Mouse (Mus musculus) hematopoietic stem cell, adult 5-6 weeks (primary cell): ENCODE measurements around the gene Evi5l. TPM values are rescaled to one million over a fixed set of nuclear protein-coding genes. Genes with fewer than 3 reads are reported as not detected.
A peak's percentile ranks its signal among the peaks of the same experiment; 100 is the strongest.

Experiments used
- ATAC-seq, 2 experiments: fragments of 125-278 bp in 1 of 2; replicated peaks in 1 of 2; 2 replicates each; pipeline ENCODE4 v1.8.0; 2016 to 2017; ENCODE audit warnings: inconsistent platforms in 2 of 2, mild to moderate bottlenecking in 2 of 2, moderate number of reproducible peaks in 2 of 2, low read depth in 1 of 2, moderate TSS enrichment in 1 of 2; ENCODE audit not compliant: low FRiP score in 2 of 2, poor library complexity in 2 of 2, severe bottlenecking in 2 of 2, insufficient read depth in 1 of 2, low TSS enrichment in 1 of 2
- total RNA-seq: library from RNA; stranded (forward); fragments of 172-1452, 232-1000 nt; gene quantifications from 2 replicates; pipeline ENCODE4 v1.2.3, GENCODE M21; 2017

The Evi5l gene
- total RNA-seq, result 9.3 and 14.3 TPM in 2 replicates

- peak; percentile 94 for ATAC-seq
Observed at GRCm38 (mm10) chr8:4165852-4166751, at the start of gene Evi5l. Gene Evi5l, plus strand, starts transcription at chr8:4166567.

- no peak for ATAC-seq
Observed at GRCm38 (mm10) chr8:4133798-4134197, 32.6 kb upstream of the Evi5l start, which contains the start of gene Cd209g. Gene Cd209g, plus strand, starts transcription at chr8:4134098.

- peak; percentile 89 to 95 for ATAC-seq
Observed at GRCm38 (mm10) chr8:4139660-4140646, 26.4 kb upstream of the Evi5l start.

- no peak for ATAC-seq
Observed at GRCm38 (mm10) chr8:4141721-4142120, 24.6 kb upstream of the Evi5l start.

- no peak for ATAC-seq
Observed at GRCm38 (mm10) chr8:4147272-4147671, 19.1 kb upstream of the Evi5l start.

GRCm38 (mm10) chr8:4154878-4155277 is 11.5 kb upstream of the Evi5l start:
- ATAC-seq, result no peak

- no peak for ATAC-seq
Observed at GRCm38 (mm10) chr8:4162786-4163185, 3.6 kb upstream of the Evi5l start.

GRCm38 (mm10) chr8:4165176-4165851 is 1.1 kb upstream of the Evi5l start:
- 0 out of 4 replicates have a peak, but pooled peaks of 1 of the 2 experiments have one; percentile 0 for ATAC-seq

- no peak for ATAC-seq
Observed at GRCm38 (mm10) chr8:4166881-4167525, 636 bp downstream of the Evi5l start.

- ATAC-seq, result no peak
Observed at GRCm38 (mm10) chr8:4167918-4168317, 1.6 kb downstream of the Evi5l start.

- no peak for ATAC-seq
Observed at GRCm38 (mm10) chr8:4172486-4172885, 6.1 kb downstream of the Evi5l start.

GRCm38 (mm10) chr8:4174018-4174417 is 7.7 kb downstream of the Evi5l start:
- ATAC-seq, result no peak

- no peak for ATAC-seq
Observed at GRCm38 (mm10) chr8:4183409-4183808, 17.0 kb downstream of the Evi5l start.

GRCm38 (mm10) chr8:4186151-4186550 is 19.8 kb downstream of the Evi5l start:
- ATAC-seq, result no peak

GRCm38 (mm10) chr8:4188605-4189004 is 22.2 kb downstream of the Evi5l start:
- no peak for ATAC-seq

GRCm38 (mm10) chr8:4189031-4189722 is 22.8 kb downstream of the Evi5l start:
- no peak for ATAC-seq
